Comparison of ENCODE assay signal across 10 mouse cellular contexts in genomic region chr17:86400032-86400431, GRCm38 (mm10).
A peak's percentile ranks its signal among the peaks of the same experiment; 100 is the strongest.
DNase-seq lines count a peak whose midpoint lies in the region; ATAC-seq and TF ChIP-seq lines count a peak whose summit lies in the region.
"Had no signal": no experiment of that assay in that cellular context is flagged by ENCODE, and none has a peak within 500 bp of the region (broad histone marks: within the 10 kb centered on the region; RNA-seq: fewer than 3 reads in every experiment).

No protein-coding gene starts in this region.

- no peak overlapping the region for H3K9ac ChIP-seq in embryonic facial prominence, embryonic 14.5 days (ENCODE audit: low read depth, low read length)
- H3K9ac ChIP-seq in CH12.LX (ENCODE audit: insufficient read depth, low read depth) = peak overlapping the region; percentile 45; the same call in 1 of the 2 replicates
- no peak overlapping the region for H3K9ac ChIP-seq in hindbrain, postnatal 0 days (replicated peaks; ENCODE audit: low read length)
- H3K9ac ChIP-seq in intestine, postnatal 0 days (ENCODE audit: low read depth, low read length) = no peak overlapping the region
- H3K9ac ChIP-seq: neural tube, embryonic 12.5 days had no signal

- H3K9me3 ChIP-seq in embryonic facial prominence, embryonic 14.5 days (ENCODE audit: control insufficient read depth, low read length) = no peaks in the 10 kb centered on the region
- H3K9me3 ChIP-seq in embryonic facial prominence, embryonic 10.5 days = no peaks in the 10 kb centered on the region
- peaks cover 2% of the 10 kb centered on the region for H3K9me3 ChIP-seq in CH12.LX (replicated peaks; ENCODE audit: low read length)
- no peaks in the 10 kb centered on the region for H3K9me3 ChIP-seq in hindbrain, postnatal 0 days (ENCODE audit: low read length)
- H3K9me3 ChIP-seq in intestine, postnatal 0 days (ENCODE audit: control insufficient read depth) = no peaks in the 10 kb centered on the region
- H3K9me3 ChIP-seq: neural tube, embryonic 12.5 days had no signal

- ATAC-seq in embryonic facial prominence, embryonic 14.5 days (ENCODE audit: low read depth) = no peak
- no peak for ATAC-seq in hindbrain, postnatal 0 days
- ATAC-seq in intestine, postnatal 0 days = no peak
- no peak for ATAC-seq in cerebellum, adult (ENCODE audit: insufficient number of reproducible peaks, low FRiP score, low TSS enrichment)

- no peak overlapping the region for H3K4me3 ChIP-seq in embryonic facial prominence, embryonic 14.5 days (ENCODE audit: low read depth, low read length)
- no peak overlapping the region for H3K4me3 ChIP-seq in embryonic facial prominence, embryonic 10.5 days
- H3K4me3 ChIP-seq in CH12.LX (replicated peaks in 1 of 3; ENCODE audit: low read depth in 2 of 3, low read length in 2 of 3, poor library complexity in 1 of 3) = no peak overlapping the region
- H3K4me3 ChIP-seq in hindbrain, postnatal 0 days (ENCODE audit: low read length) = no peak overlapping the region
- no peak overlapping the region for H3K4me3 ChIP-seq in intestine, postnatal 0 days (ENCODE audit: low read depth, low read length)
- H3K4me3 ChIP-seq: neural tube, embryonic 12.5 days had no signal

- 68% methylated on average over 4 of the region's 4 CpGs for WGBS in embryonic facial prominence, embryonic 14.5 days
- WGBS in embryonic facial prominence, embryonic 10.5 days = 76% methylated on average over 4 of the region's 4 CpGs
- 44% methylated on average over 4 of the region's 4 CpGs for WGBS in hindbrain, postnatal 0 days
- 68% methylated on average over 4 of the region's 4 CpGs for WGBS in intestine, postnatal 0 days

- in situ Hi-C loops in CH12.LX (cut with MboI; ENCODE audit: low pct_ligation_motif_present, low pct_unique_long_range_greater_than_20kb, low sequenced_read_pairs) = no loop called here

- no peak for TF ChIP-seq RAD21 in CH12.LX (IDR thresholded peaks at IDR 0.05; ENCODE audit: low read depth, low read length)

- peak; percentile 93 for TF ChIP-seq EP300 in CH12.LX (IDR thresholded peaks at IDR 0.05; ENCODE audit: low read length)

- H3K27me3 ChIP-seq in embryonic facial prominence, embryonic 14.5 days (replicated peaks; ENCODE audit: control insufficient read depth, insufficient read depth, low read length) = no peaks in the 10 kb centered on the region
- H3K27me3 ChIP-seq in embryonic facial prominence, embryonic 10.5 days (replicated peaks; ENCODE audit: low read depth, poor library complexity, severe bottlenecking) = no peaks in the 10 kb centered on the region
- no peaks in the 10 kb centered on the region for H3K27me3 ChIP-seq in CH12.LX (replicated peaks)
- H3K27me3 ChIP-seq in hindbrain, postnatal 0 days (ENCODE audit: insufficient read depth, low read length) = no peaks in the 10 kb centered on the region
- H3K27me3 ChIP-seq in intestine, postnatal 0 days (replicated peaks; ENCODE audit: control insufficient read depth, insufficient read depth, low read length) = no peaks in the 10 kb centered on the region
- H3K27me3 ChIP-seq: neural tube, embryonic 12.5 days had no signal

- TF ChIP-seq CTCF in CH12.LX (conservative IDR thresholded peaks at IDR 0.05 in 1 of 2, IDR thresholded peaks at IDR 0.05 in 1 of 2; ENCODE audit: low read depth in 2 of 2, low read length in 2 of 2) = no peak
- TF ChIP-seq CTCF in hindbrain, postnatal 0 days (IDR thresholded peaks at IDR 0.05; ENCODE audit: low read depth) = no peak
- no peak for TF ChIP-seq CTCF in intestine, postnatal 0 days (IDR thresholded peaks at IDR 0.05; ENCODE audit: low read depth)

- dilution Hi-C loops in CH12.LX (cut with MboI; ENCODE audit: extremely low pct_ligation_motif_present, extremely low pct_unique_long_range_greater_than_20kb, low sequenced_read_pairs) = no loop called here

- no peaks in the 10 kb centered on the region; the same call in 1 of the 2 replicates for H3K79me2 ChIP-seq in CH12.LX (replicated peaks; ENCODE audit: control insufficient read depth, extremely low read depth, insufficient read depth, poor library complexity, severe bottlenecking)

- peak; percentile 45 for DNase-seq in embryonic facial prominence, embryonic 14.5 days (ENCODE audit: low spot score)
- no peak for DNase-seq in embryonic facial prominence, embryonic 10.5 days (ENCODE audit: low spot score)
- DNase-seq in CH12.LX (ENCODE audit: extremely low read depth) = peak; percentile 84
- peak; percentile 25 to 38 for DNase-seq in heart, adult 9 months (ENCODE audit: low spot score in 2 of 2)
- peak; percentile 64 for DNase-seq in kidney, postnatal 10 days
- no peak for DNase-seq in hindbrain, postnatal 0 days (ENCODE audit: low spot score)
- DNase-seq: right cerebral cortex, postnatal 14 days had no signal

- H3K27ac ChIP-seq in embryonic facial prominence, embryonic 14.5 days (replicated peaks; ENCODE audit: low read depth, low read length) = no peak overlapping the region
- H3K27ac ChIP-seq in embryonic facial prominence, embryonic 10.5 days (replicated peaks) = no peak overlapping the region
- H3K27ac ChIP-seq in CH12.LX (ENCODE audit: insufficient read depth, low read depth) = peak overlapping the region; percentile 87
- no peak overlapping the region for H3K27ac ChIP-seq in hindbrain, postnatal 0 days
- no peak overlapping the region for H3K27ac ChIP-seq in intestine, postnatal 0 days (ENCODE audit: low read depth, low read length)
- H3K27ac ChIP-seq: neural tube, embryonic 12.5 days had no signal

- no peak overlapping the region for H3K4me2 ChIP-seq in embryonic facial prominence, embryonic 14.5 days (ENCODE audit: low read depth, low read length)
- peak overlapping the region; percentile 58 for H3K4me2 ChIP-seq in CH12.LX (ENCODE audit: insufficient read depth, low read depth, poor library complexity, severe bottlenecking)
- no peak overlapping the region for H3K4me2 ChIP-seq in hindbrain, postnatal 0 days (ENCODE audit: low read depth, low read length)
- H3K4me2 ChIP-seq in intestine, postnatal 0 days (replicated peaks; ENCODE audit: low read depth) = no peak overlapping the region
- H3K4me2 ChIP-seq: neural tube, embryonic 12.5 days had no signal

- no peak for TF ChIP-seq POLR2A in CH12.LX (IDR thresholded peaks at IDR 0.05; ENCODE audit: low read depth, low read length)

- peaks cover 7% of the 10 kb centered on the region; the same call in 1 of the 2 replicates for H3K4me1 ChIP-seq in embryonic facial prominence, embryonic 14.5 days (ENCODE audit: control insufficient read depth, insufficient read depth, low read length)
- peaks cover 8% of the 10 kb centered on the region for H3K4me1 ChIP-seq in embryonic facial prominence, embryonic 10.5 days
- peaks cover 30 to 60% of the 10 kb centered on the region in 2 experiments for H3K4me1 ChIP-seq in CH12.LX (ENCODE audit: control insufficient read depth in 1 of 2, insufficient read depth in 2 of 2)
- H3K4me1 ChIP-seq in hindbrain, postnatal 0 days (ENCODE audit: insufficient read depth, low read length) = peaks cover 6% of the 10 kb centered on the region
- H3K4me1 ChIP-seq in intestine, postnatal 0 days (replicated peaks; ENCODE audit: control insufficient read depth, insufficient read depth, low read length) = no peaks in the 10 kb centered on the region

- H3K36me3 ChIP-seq in embryonic facial prominence, embryonic 14.5 days (ENCODE audit: control insufficient read depth, insufficient read depth, low read length) = no peaks in the 10 kb centered on the region
- H3K36me3 ChIP-seq in embryonic facial prominence, embryonic 10.5 days (replicated peaks) = no peaks in the 10 kb centered on the region
- peaks cover 0 to 15% of the 10 kb centered on the region in 2 experiments for H3K36me3 ChIP-seq in CH12.LX (replicated peaks in 1 of 2; ENCODE audit: control insufficient read depth in 1 of 2, insufficient read depth in 1 of 2, low read length in 1 of 2)
- no peaks in the 10 kb centered on the region for H3K36me3 ChIP-seq in hindbrain, postnatal 0 days (ENCODE audit: insufficient read depth, low read length)
- no peaks in the 10 kb centered on the region for H3K36me3 ChIP-seq in intestine, postnatal 0 days (ENCODE audit: control insufficient read depth, insufficient read depth)
- H3K36me3 ChIP-seq: neural tube, embryonic 12.5 days had no signal

TF ChIP-seq in CH12.LX, 34 proteins besides CTCF, POLR2A, EP300 and RAD21 (continues in another document):
- TF ChIP-seq KAT2A (IDR thresholded peaks at IDR 0.05; ENCODE audit: insufficient replicate concordance, low read length) (no peak), BHLHE40 (IDR thresholded peaks at IDR 0.05; ENCODE audit: low read depth, low read length) (peak; percentile 86), ETS1 (conservative IDR thresholded peaks at IDR 0.05; ENCODE audit: low read depth, low read length) (peak; percentile 96), CHD1 (IDR thresholded peaks at IDR 0.05; ENCODE audit: low read depth, low read length) (no peak), MXI1 (IDR thresholded peaks at IDR 0.05; ENCODE audit: low read depth, low read length) (no peak), RCOR1 (conservative IDR thresholded peaks at IDR 0.05; ENCODE audit: low read depth, low read length) (0 out of 2 replicates have a peak, but pooled peaks have one; percentile 51), NELFE (IDR thresholded peaks at IDR 0.05; ENCODE audit: low read depth, low read length) (no peak; the same call in 1 of the 2 replicates), MAZ (IDR thresholded peaks at IDR 0.05; ENCODE audit: low read depth, low read length) (0 out of 2 replicates have a peak, but pooled peaks have one; percentile 35), POLR2AphosphoS2 (IDR thresholded peaks at IDR 0.05; ENCODE audit: low read depth, low read length) (no peak), NRF1 (IDR thresholded peaks at IDR 0.05; ENCODE audit: low read depth, low read length) (no peak), MAFK (IDR thresholded peaks at IDR 0.05; ENCODE audit: insufficient replicate concordance, low read length) (no peak), MEF2A (IDR thresholded peaks at IDR 0.05; ENCODE audit: borderline replicate concordance, low read depth, low read length) (peak; percentile 76; the same call in 1 of the 2 replicates), TBP (conservative IDR thresholded peaks at IDR 0.05; ENCODE audit: low read depth, low read length) (peak; percentile 70; the same call in 1 of the 2 replicates), MYC (IDR thresholded peaks at IDR 0.05; ENCODE audit: low read depth, low read length) (no peak), ZMIZ1 (IDR thresholded peaks at IDR 0.05; ENCODE audit: low read depth, low read length) (0 out of 2 replicates have a peak, but pooled peaks have one; percentile 20), ZC3H11A (IDR thresholded peaks at IDR 0.05; ENCODE audit: low read depth, low read length) (no peak), IRF4 (IDR thresholded peaks at IDR 0.05; ENCODE audit: low read depth, low read length) (peak; percentile 88), JUND (conservative IDR thresholded peaks at IDR 0.05; ENCODE audit: low read depth, low read length) (peak; percentile 98), ZKSCAN1 (IDR thresholded peaks at IDR 0.05; ENCODE audit: borderline replicate concordance, low read depth, low read length) (no peak), UBTF (IDR thresholded peaks at IDR 0.05; ENCODE audit: low read depth, low read length) (no peak), PAX5 (IDR thresholded peaks at IDR 0.05; ENCODE audit: low read length) (no peak), MAX (IDR thresholded peaks at IDR 0.05; ENCODE audit: low read length) (no peak)

Comparison
In these comparisons a context has a peak if more than half of its experiments do, and no peak if none do; other contexts are left out.
1. DNase-seq: peak in embryonic facial prominence, embryonic 14.5 days (single experiment), CH12.LX (single experiment), heart, adult 9 months (2 of 2) and kidney, postnatal 10 days (single experiment); none in embryonic facial prominence, embryonic 10.5 days (single experiment) and hindbrain, postnatal 0 days (single experiment).